Mouse (Mus musculus) bone marrow, adult 2 months (tissue): ENCODE results near the gene Rgl1.

Source experiments
- CTCF ChIP-seq: fragments of 200-500 bp; IDR thresholded peaks from 2 replicates; pipeline ENCODE4 v1.5.1; 2011; ENCODE audit warnings: low read length, control low read depth; ENCODE audit not compliant: control insufficient read depth, insufficient read depth
- POLR2A ChIP-seq: fragments of 200-500 bp; IDR thresholded peaks from 2 replicates; pipeline ENCODE4 v1.6.1; 2011; ENCODE audit warnings: low read depth, mild to moderate bottlenecking, control low read depth, low read length, borderline replicate concordance; ENCODE audit not compliant: control insufficient read depth

DNA sequence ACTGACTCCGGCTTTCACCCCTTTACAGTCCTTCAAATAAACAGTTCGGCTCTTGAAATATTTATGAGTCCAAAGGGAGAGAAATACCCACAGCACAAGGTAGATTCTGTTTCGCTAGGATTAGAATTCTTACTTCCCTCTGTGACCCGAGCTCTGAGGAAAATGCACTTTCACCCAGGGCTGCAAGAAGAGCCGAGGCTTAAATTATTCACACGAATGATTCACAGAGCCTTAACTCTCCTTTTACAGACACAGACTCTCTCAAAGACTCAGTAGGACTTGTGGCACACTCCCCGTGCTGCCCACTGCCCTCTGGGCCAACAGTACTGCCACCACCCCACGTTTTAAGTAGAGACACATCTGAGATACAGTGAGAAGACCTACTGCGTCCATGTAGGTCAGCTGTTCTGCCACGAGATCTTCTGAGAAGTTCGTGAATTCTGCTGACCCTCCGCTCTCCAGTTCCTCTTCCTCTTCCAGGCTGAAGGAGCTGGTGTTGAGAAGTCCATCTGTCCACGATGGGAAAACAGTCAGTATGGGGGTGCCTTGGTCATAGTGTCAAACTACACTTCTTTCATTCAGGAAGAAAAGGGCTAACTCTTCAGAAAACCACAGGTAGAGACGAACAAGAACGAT is 212.1 kb downstream of the Rgl1 start:
- TF ChIP-seq CTCF (no peak), POLR2A (no peak)
